Comparison of ENCODE assay signal across 11 mouse cellular contexts in genomic region chr1:55301077-55301476, GRCm38 (mm10).
DNase-seq lines count a peak whose midpoint lies in the region; ATAC-seq and TF ChIP-seq lines count a peak whose summit lies in the region.
"Had no signal": no experiment of that assay in that cellular context is flagged by ENCODE, and none has a peak within 500 bp of the region (broad histone marks: within the 10 kb centered on the region; RNA-seq: fewer than 3 reads in every experiment).

No protein-coding gene starts in this region.

- TF ChIP-seq CTCF in MEL (IDR thresholded peaks at IDR 0.05 in 2 of 3, conservative IDR thresholded peaks at IDR 0.05 in 1 of 3; ENCODE audit: control insufficient read depth in 1 of 3, insufficient read depth in 1 of 3, low read depth in 2 of 3, low read length in 3 of 3, poor library complexity in 1 of 3, severe bottlenecking in 1 of 3), result peak in 1 of 3 experiments; percentile 48; a peak in 2 of 6 replicates

- TF ChIP-seq RAD21 in MEL (IDR thresholded peaks at IDR 0.05; ENCODE audit: low read depth, low read length), result peak; percentile 33

- no peak for TF ChIP-seq POLR2A in MEL (IDR thresholded peaks at IDR 0.05; ENCODE audit: control insufficient read depth in 1 of 2, insufficient read depth in 1 of 2, low read depth in 1 of 2, low read length in 2 of 2, poor library complexity in 1 of 2)

- 0 out of 2 replicates have a peak, but pooled peaks cover 5% of the 10 kb centered on the region for H3K9me3 ChIP-seq in forebrain, embryonic 14.5 days (replicated peaks; ENCODE audit: control insufficient read depth, low read length)
- no peaks in the 10 kb centered on the region for H3K9me3 ChIP-seq in forebrain, embryonic 11.5 days (ENCODE audit: control insufficient read depth, low read length)
- no peaks in the 10 kb centered on the region for H3K9me3 ChIP-seq in MEL (replicated peaks; ENCODE audit: insufficient read depth, low read length)
- H3K9me3 ChIP-seq: embryonic facial prominence, embryonic 12.5 days; midbrain, embryonic 15.5 days had no signal

- no peak for ATAC-seq in forebrain, embryonic 14.5 days
- no peak for ATAC-seq in forebrain, embryonic 11.5 days (replicated peaks; ENCODE audit: low FRiP score)
- 0 out of 2 replicates have a peak, but pooled peaks have one; percentile 29 for ATAC-seq in megakaryocyte progenitor cell, adult 5-6 weeks (replicated peaks; ENCODE audit: poor library complexity)
- ATAC-seq: midbrain, embryonic 15.5 days had no signal

- H3K79me2 ChIP-seq in MEL (ENCODE audit: control insufficient read depth, insufficient read depth, low read length, poor library complexity), result no peaks in the 10 kb centered on the region

- no peaks in the 10 kb centered on the region for H3K27me3 ChIP-seq in forebrain, embryonic 14.5 days (replicated peaks; ENCODE audit: control insufficient read depth, insufficient read depth, low read length)
- no peaks in the 10 kb centered on the region for H3K27me3 ChIP-seq in forebrain, embryonic 11.5 days (ENCODE audit: control insufficient read depth, insufficient read depth, low read length)
- H3K27me3 ChIP-seq in MEL (ENCODE audit: control insufficient read depth in 1 of 2, insufficient read depth in 2 of 2, low read length in 2 of 2), result no peaks in the 10 kb centered on the region
- H3K27me3 ChIP-seq: embryonic facial prominence, embryonic 12.5 days; midbrain, embryonic 15.5 days had no signal

- intact Hi-C loops in left cerebral cortex, postnatal 4 days (cut with DNase I), result no loop called here
- intact Hi-C loops in heart, postnatal 14 days (cut with DNase I), result loop anchor here (5.0 kb wide), 2 partner anchors 81 to 571 kb away; no protein-coding TSS in a partner anchor

- H3K4me2 ChIP-seq in forebrain, embryonic 14.5 days (ENCODE audit: low read length), result no peak overlapping the region
- H3K4me2 ChIP-seq in forebrain, embryonic 11.5 days (ENCODE audit: low read depth, low read length, severe bottlenecking), result no peak overlapping the region
- H3K4me2 ChIP-seq: embryonic facial prominence, embryonic 12.5 days; midbrain, embryonic 15.5 days had no signal

- no peaks in the 10 kb centered on the region for H3K4me1 ChIP-seq in forebrain, embryonic 14.5 days (ENCODE audit: control insufficient read depth, insufficient read depth, low read length)
- H3K4me1 ChIP-seq in forebrain, embryonic 11.5 days (replicated peaks; ENCODE audit: control insufficient read depth, insufficient read depth, low read length), result no peaks in the 10 kb centered on the region
- H3K4me1 ChIP-seq in MEL (ENCODE audit: control insufficient read depth in 1 of 2, insufficient read depth in 2 of 2, low read length in 2 of 2), result peaks cover 0 to 2% of the 10 kb centered on the region in 2 experiments; a peak in 1 of 4 replicates
- H3K4me1 ChIP-seq: embryonic facial prominence, embryonic 12.5 days; midbrain, embryonic 15.5 days had no signal

- TF ChIP-seq EP300 in MEL (IDR thresholded peaks at IDR 0.05; ENCODE audit: low read depth in 1 of 2, low read length in 2 of 2), result no peak

- H3K36me3 ChIP-seq in forebrain, embryonic 14.5 days (ENCODE audit: control insufficient read depth, insufficient read depth, low read length), result no peaks in the 10 kb centered on the region
- no peaks in the 10 kb centered on the region for H3K36me3 ChIP-seq in forebrain, embryonic 11.5 days (ENCODE audit: control insufficient read depth, insufficient read depth, low read length)
- H3K36me3 ChIP-seq in MEL (ENCODE audit: control insufficient read depth in 1 of 2, insufficient read depth in 2 of 2, low read length in 2 of 2), result no peaks in the 10 kb centered on the region
- H3K36me3 ChIP-seq: embryonic facial prominence, embryonic 12.5 days; midbrain, embryonic 15.5 days had no signal

- no peak overlapping the region for H3K9ac ChIP-seq in forebrain, embryonic 14.5 days (ENCODE audit: low read length)
- no peak overlapping the region for H3K9ac ChIP-seq in forebrain, embryonic 11.5 days (ENCODE audit: low read length)
- no peak overlapping the region for H3K9ac ChIP-seq in MEL (ENCODE audit: control insufficient read depth, low read depth, low read length, poor library complexity, severe bottlenecking)
- H3K9ac ChIP-seq: embryonic facial prominence, embryonic 12.5 days; midbrain, embryonic 15.5 days had no signal

- H3K27ac ChIP-seq in forebrain, embryonic 14.5 days (ENCODE audit: low read depth, low read length), result no peak overlapping the region
- H3K27ac ChIP-seq in forebrain, embryonic 11.5 days (ENCODE audit: low read depth, low read length), result no peak overlapping the region
- no peak overlapping the region for H3K27ac ChIP-seq in MEL (ENCODE audit: control insufficient read depth, low read depth, low read length)
- H3K27ac ChIP-seq: embryonic facial prominence, embryonic 12.5 days; midbrain, embryonic 15.5 days had no signal

- no peak overlapping the region for H3K4me3 ChIP-seq in forebrain, embryonic 14.5 days (ENCODE audit: low read depth, low read length)
- no peak overlapping the region for H3K4me3 ChIP-seq in forebrain, embryonic 11.5 days (ENCODE audit: low read depth, low read length)
- no peak overlapping the region for H3K4me3 ChIP-seq in MEL (ENCODE audit: control insufficient read depth in 1 of 2, insufficient read depth in 1 of 2, low read depth in 2 of 2, low read length in 2 of 2)
- H3K4me3 ChIP-seq: embryonic facial prominence, embryonic 12.5 days; midbrain, embryonic 15.5 days had no signal

- peak; percentile 55 for DNase-seq in forebrain, embryonic 14.5 days (ENCODE audit: low spot score)
- no peak for DNase-seq in forebrain, embryonic 11.5 days (ENCODE audit: low spot score)
- peak; percentile 1 for DNase-seq in left cerebral cortex, adult 11 months (ENCODE audit: low spot score)
- no peak for DNase-seq in left cerebral cortex, adult 8-10 months (ENCODE audit: low spot score in 2 of 2)
- peak; percentile 21 for DNase-seq in MEL (ENCODE audit: low read depth, low spot score)
- no peak for DNase-seq in left cerebral cortex, postnatal 4 days
- no peak for DNase-seq in heart, postnatal 14 days
- DNase-seq: thymus, postnatal 36 days had no signal

TF ChIP-seq in MEL, 35 proteins besides CTCF, POLR2A, EP300 and RAD21:
- TF ChIP-seq SMC3 (IDR thresholded peaks at IDR 0.05; ENCODE audit: low read depth, low read length) (peak; percentile 32), GATA1 (IDR thresholded peaks at IDR 0.05; ENCODE audit: low read depth, low read length) (no peak), USF2 (IDR thresholded peaks at IDR 0.05; ENCODE audit: borderline replicate concordance in 1 of 2, insufficient read depth in 1 of 2, low read depth in 1 of 2, low read length in 2 of 2) (no peak)

Comparison
In these comparisons a context has a peak if more than half of its experiments do, and no peak if none do; other contexts are left out.
1. DNase-seq: peak in forebrain, embryonic 14.5 days (single experiment), left cerebral cortex, adult 11 months (single experiment) and MEL (single experiment); none in forebrain, embryonic 11.5 days (single experiment), left cerebral cortex, adult 8-10 months (0 of 2), left cerebral cortex, postnatal 4 days (single experiment) and heart, postnatal 14 days (0 of 2).